Mouse (Mus musculus) kidney, postnatal 14 days (tissue): ENCODE data around the gene Rnf144b.

Experiments used
- DNase-seq: peaks from one replicate; pipeline ENCODE4 v3.0.0; 2022; ENCODE audit warnings: mixed read lengths

The Rnf144b gene

GRCm38 (mm10) chr13:47268227-47268626 lies 145.8 kb downstream of the Rnf144b start:
- no peak for DNase-seq

GRCm38 (mm10) chr13:47272928-47273327 lies 150.5 kb downstream of the Rnf144b start:
- no peak for DNase-seq

- no peak for DNase-seq
These were observed 151.0 kb downstream of the Rnf144b start for GRCm38 (mm10) chr13:47273487-47273886.

DNA sequence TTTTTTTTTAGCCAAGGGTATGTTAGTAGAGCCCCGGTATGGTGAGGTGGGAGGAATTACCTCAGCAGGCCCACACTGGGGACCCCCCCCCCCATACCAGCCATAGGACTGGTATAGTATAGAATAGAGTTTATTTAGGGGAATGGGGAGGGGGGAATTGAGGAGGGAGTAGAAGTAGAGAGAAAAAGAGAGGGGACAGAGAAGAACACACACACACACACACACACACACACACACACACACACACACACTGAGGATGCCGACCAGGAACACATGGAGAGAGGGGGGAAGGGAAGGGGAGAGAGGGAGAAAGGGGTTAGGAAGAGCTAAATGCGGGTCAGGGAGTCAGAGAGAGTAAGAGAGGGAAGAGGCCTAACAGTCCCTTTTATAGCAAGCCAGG lies 151.7 kb downstream of the Rnf144b start:
- no peak for DNase-seq

GRCm38 (mm10) chr13:47277000-47277823 lies 154.8 kb downstream of the Rnf144b start:
- DNase-seq = peak; percentile 21

DNA sequence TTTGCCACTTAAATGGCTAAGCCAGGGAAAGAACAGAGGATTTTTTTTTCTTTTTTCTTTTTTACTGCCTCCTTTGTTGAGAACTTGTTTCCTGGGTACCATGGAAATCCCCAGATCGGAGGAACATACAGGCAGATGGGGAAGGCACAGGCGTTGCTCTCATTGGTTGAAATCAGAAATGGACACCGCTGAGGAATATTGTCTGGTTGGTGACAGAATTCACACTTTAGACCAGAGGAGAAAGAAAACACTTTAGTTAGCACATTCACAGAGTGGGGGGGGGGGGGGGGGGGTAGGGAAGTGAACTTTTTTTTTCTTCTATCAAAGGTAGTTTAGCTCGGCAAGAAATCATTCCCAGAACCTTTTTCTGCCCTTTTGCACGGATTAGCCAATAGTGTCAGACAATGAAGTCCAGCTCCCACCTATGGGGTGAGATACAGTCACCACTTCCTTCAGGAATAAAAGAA lies 155.4 kb downstream of the Rnf144b start:
- DNase-seq = no peak

DNA sequence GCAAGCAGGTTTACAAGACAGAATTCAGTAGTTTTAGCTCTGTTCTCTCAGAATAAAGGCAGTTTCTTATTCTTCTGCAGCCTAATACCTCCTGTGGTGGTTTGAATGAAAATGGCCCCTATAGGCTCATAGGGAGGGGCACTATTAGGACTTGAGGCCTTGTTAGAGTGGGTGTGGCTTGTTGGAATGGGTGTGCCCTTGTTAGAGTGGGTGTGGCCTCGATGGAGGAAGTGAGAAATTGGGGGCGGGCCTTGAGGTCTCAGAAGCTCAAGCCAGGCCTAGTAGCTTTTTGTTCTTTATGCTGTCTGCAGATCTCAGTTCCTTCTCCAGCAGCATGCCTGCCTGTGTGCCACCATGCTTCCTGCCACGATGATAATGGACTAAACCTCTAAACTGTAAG lies 159.8 kb downstream of the Rnf144b start:
- no peak for DNase-seq

DNA sequence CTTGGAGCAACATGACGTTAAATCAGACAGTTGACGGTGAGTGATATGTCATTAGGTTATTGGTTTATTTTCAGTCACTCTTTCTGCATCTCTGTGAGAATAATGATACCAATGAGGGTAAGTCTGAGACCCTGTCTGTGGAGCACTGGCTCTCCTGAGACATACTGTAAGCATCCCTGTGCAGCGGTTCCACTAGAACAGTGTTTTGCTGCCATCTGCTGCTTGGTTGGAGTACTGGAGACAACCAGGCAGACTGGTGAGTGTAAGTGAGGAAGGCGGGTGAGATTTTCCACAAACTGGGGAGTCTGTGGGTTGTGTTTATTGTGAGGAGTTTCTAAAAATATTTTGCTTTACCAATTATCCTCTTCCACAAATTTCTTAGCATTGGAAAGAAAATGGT lies 166.0 kb downstream of the Rnf144b start:
- peak; percentile 73 for DNase-seq

DNA sequence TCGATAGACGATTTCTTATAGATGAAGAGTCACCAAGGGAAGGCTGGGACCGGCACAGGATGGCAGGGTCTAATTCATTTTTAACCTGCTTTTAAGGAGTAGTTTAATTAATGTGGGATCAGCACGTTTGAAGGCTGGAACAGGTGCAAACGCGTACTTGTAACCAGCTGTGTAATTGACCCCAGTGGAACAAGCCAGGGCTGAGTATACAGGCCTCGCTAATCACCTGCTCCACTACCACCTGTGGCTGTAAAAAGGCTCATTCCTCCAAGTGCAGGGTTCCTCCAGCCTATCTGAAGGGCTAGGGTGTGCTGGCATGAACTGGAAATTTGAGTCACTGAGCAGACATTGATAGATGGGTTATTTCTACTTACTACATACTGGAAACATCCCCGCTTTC lies 174.0 kb downstream of the Rnf144b start:
- DNase-seq = no peak
